In the genomic region with DNA sequence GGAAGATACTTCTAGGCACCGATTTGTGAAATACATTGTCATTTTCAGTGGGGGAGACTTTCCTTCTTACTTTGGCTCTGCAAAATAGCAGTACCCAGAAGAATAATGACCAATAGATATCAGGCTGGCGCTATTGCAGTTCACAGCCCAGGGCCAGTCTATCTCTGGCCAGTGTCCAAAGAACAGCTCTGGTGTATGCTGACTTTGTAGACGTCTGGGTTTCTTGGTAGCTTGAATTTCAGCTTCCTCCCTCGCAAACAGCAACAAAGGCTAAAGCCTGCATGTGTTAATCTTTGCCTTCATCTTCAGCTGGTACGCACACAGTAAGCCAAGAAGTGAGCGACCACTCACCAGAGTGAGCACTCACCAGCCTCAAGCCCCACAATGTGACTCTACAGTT, we compare ENCODE assay signal across 15 mouse cellular contexts. TPM values are rescaled to one million over a fixed set of nuclear protein-coding genes. Genes with fewer than 3 reads are reported as not detected.
DNase-seq lines count a peak whose midpoint lies in the region; ATAC-seq and TF ChIP-seq lines count a peak whose summit lies in the region.
"Had no signal": no experiment of that assay in that cellular context is flagged by ENCODE, and none has a peak within 500 bp of the region (broad histone marks: within the 10 kb centered on the region; RNA-seq: fewer than 3 reads in every experiment).

No protein-coding gene starts in this region.

- peaks cover 5% of the 10 kb centered on the region; the same call in 1 of the 2 replicates for H3K9me3 ChIP-seq in lung, embryonic 16.5 days (ENCODE audit: control insufficient read depth, low read length)
- 0 out of 2 replicates have a peak, but pooled peaks cover 4% of the 10 kb centered on the region for H3K9me3 ChIP-seq in limb, embryonic 14.5 days (ENCODE audit: control insufficient read depth, low read length)

- peaks cover 12% of the 10 kb centered on the region; the same call in 1 of the 2 replicates for H3K4me1 ChIP-seq in kidney, adult 2 months (ENCODE audit: control insufficient read depth, insufficient read depth, low read length)
- peaks cover 7% of the 10 kb centered on the region for H3K4me1 ChIP-seq in lung, embryonic 16.5 days (replicated peaks; ENCODE audit: control insufficient read depth, insufficient read depth, low read length)
- H3K4me1 ChIP-seq in limb, embryonic 14.5 days (ENCODE audit: control insufficient read depth, insufficient read depth, low read length), result peaks cover 20% of the 10 kb centered on the region
- H3K4me1 ChIP-seq: liver, embryonic 13.5 days had no signal

- WGBS in kidney, adult 2 months, result 42% methylated on average over 6 of the region's 6 CpGs
- WGBS in lung, embryonic 16.5 days, result 37% methylated on average over 6 of the region's 6 CpGs
- WGBS in limb, embryonic 14.5 days, result 53% methylated on average over 6 of the region's 6 CpGs

- TF ChIP-seq CTCF in gastrocnemius, adult 2 months (IDR thresholded peaks at IDR 0.05), result no peak
- TF ChIP-seq CTCF in kidney, adult 2 months (conservative IDR thresholded peaks at IDR 0.05; ENCODE audit: insufficient read depth, insufficient read length, low read depth, low read length), result no peak

- no peaks in the 10 kb centered on the region for H3K27me3 ChIP-seq in kidney, adult 2 months (replicated peaks; ENCODE audit: control insufficient read depth, insufficient read depth, low read length)
- H3K27me3 ChIP-seq in lung, embryonic 16.5 days (ENCODE audit: control insufficient read depth, insufficient read depth, low read depth, low read length), result no peaks in the 10 kb centered on the region
- no peaks in the 10 kb centered on the region for H3K27me3 ChIP-seq in limb, embryonic 14.5 days (ENCODE audit: control insufficient read depth, insufficient read depth, low read length)
- H3K27me3 ChIP-seq: liver, embryonic 13.5 days had no signal

- intact Hi-C loops in gastrocnemius, adult 2 months (cut with DNase I), result no loop called here
- intact Hi-C loops in gastrocnemius, postnatal 14 days (cut with DNase I; ENCODE audit: low total_unique reads), result no loop called here

- TF ChIP-seq POLR2A in kidney, adult 2 months (IDR thresholded peaks at IDR 0.05; ENCODE audit: low read depth, low read length), result no peak
- no peak for TF ChIP-seq POLR2A in limb, embryonic 14.5 days (IDR thresholded peaks at IDR 0.05; ENCODE audit: borderline replicate concordance, extremely low read depth, insufficient read depth, insufficient read length)

- no peak for DNase-seq in gastrocnemius, adult 2 months
- DNase-seq in gastrocnemius, postnatal 14 days, result no peak
- DNase-seq in kidney, adult 2 months, result peak; percentile 47
- DNase-seq in kidney, adult 8-10 months, result no peak
- no peak for DNase-seq in lung, postnatal 36 days
- no peak for DNase-seq in limb, embryonic 14.5 days (ENCODE audit: low spot score)
- no peak for DNase-seq in adrenal gland, adult 8-10 months
- DNase-seq: adrenal gland, postnatal 14 days; cerebellum, adult 11-12 months; cerebellum, postnatal 25 days; liver, embryonic 13.5 days; midbrain, embryonic 14.5 days had no signal

- peak overlapping the region; percentile 40; the same call in 1 of the 2 replicates for H3K27ac ChIP-seq in gastrocnemius, adult 2 months
- H3K27ac ChIP-seq in kidney, adult 2 months (ENCODE audit: insufficient read depth, low read depth, low read length), result no peak overlapping the region
- H3K27ac ChIP-seq in lung, embryonic 16.5 days (ENCODE audit: low read length), result peak overlapping the region; percentile 59
- 0 out of 2 replicates have a peak overlapping the region, but pooled peaks have one; percentile 38 for H3K27ac ChIP-seq in limb, embryonic 14.5 days (replicated peaks; ENCODE audit: low read depth, low read length)
- H3K27ac ChIP-seq: liver, embryonic 13.5 days had no signal

- H3K4me2 ChIP-seq in lung, embryonic 16.5 days (ENCODE audit: low read depth, low read length), result no peak overlapping the region
- no peak overlapping the region for H3K4me2 ChIP-seq in limb, embryonic 14.5 days (replicated peaks; ENCODE audit: low read depth, low read length, severe bottlenecking)
- H3K4me2 ChIP-seq: liver, embryonic 13.5 days had no signal

- ATAC-seq in lung, embryonic 16.5 days (ENCODE audit: low read depth), result peak; percentile 64
- no peak for ATAC-seq in limb, embryonic 14.5 days (ENCODE audit: low FRiP score, low read depth)

- no peak overlapping the region for H3K4me3 ChIP-seq in gastrocnemius, adult 2 months
- no peak overlapping the region for H3K4me3 ChIP-seq in kidney, adult 2 months (ENCODE audit: insufficient read depth, low read depth, low read length)
- no peak overlapping the region for H3K4me3 ChIP-seq in lung, embryonic 16.5 days (ENCODE audit: low read length)
- H3K4me3 ChIP-seq in limb, embryonic 14.5 days (replicated peaks; ENCODE audit: low read length), result no peak overlapping the region
- H3K4me3 ChIP-seq: liver, embryonic 13.5 days had no signal

- H3K36me3 ChIP-seq in kidney, adult 2 months (ENCODE audit: control insufficient read depth, insufficient read depth, low read length), result no peaks in the 10 kb centered on the region
- H3K36me3 ChIP-seq in lung, embryonic 16.5 days (ENCODE audit: control insufficient read depth, insufficient read depth, low read length), result no peaks in the 10 kb centered on the region
- H3K36me3 ChIP-seq in limb, embryonic 14.5 days (ENCODE audit: control insufficient read depth, insufficient read depth, low read length), result no peaks in the 10 kb centered on the region
- H3K36me3 ChIP-seq: liver, embryonic 13.5 days had no signal

- H3K9ac ChIP-seq in lung, embryonic 16.5 days (ENCODE audit: low read length), result no peak overlapping the region
- H3K9ac ChIP-seq in limb, embryonic 14.5 days (ENCODE audit: low read depth, low read length, severe bottlenecking), result no peak overlapping the region
- H3K9ac ChIP-seq: liver, embryonic 13.5 days had no signal

RNA-seq across cellular contexts. Expression of gene Rps27rt, which starts 25.2 kb away (rescaled TPM):
- 10 to 100 TPM; 34.1 to 35.4 TPM for total RNA-seq in gastrocnemius, adult 2 months (2021)
- total RNA-seq in gastrocnemius, postnatal 14 days (2021), result 10 to 100 TPM; 11.8 to 14.8 TPM
- 24.4 and 49.4 TPM in 2 replicates for polyA plus RNA-seq in kidney, adult 2 months (2012; rRNA removed)
- polyA plus RNA-seq in lung, embryonic 16.5 days (2015; fragmentation: Nextera tagmentation; extraction: Ambion mirVana), result 402 and 504 TPM in 2 replicates
- polyA plus RNA-seq in limb, embryonic 14.5 days (2012; rRNA removed), result 50.7 and 51.5 TPM in 2 replicates
- 532 and 574 TPM in 2 replicates for polyA plus RNA-seq in limb, embryonic 14.5 days (2014; fragmentation: Nextera tagmentation; extraction: Ambion mirVana)
- 100 to 1,000 TPM in 1 of 4 experiments, 10 to 100 TPM in 3; 52.0 to 101 (median 75.4) TPM for total RNA-seq in adrenal gland, adult 8-10 months (2022)

RNA-seq across cellular contexts. Expression of gene Osbpl10, which starts 29.4 kb away (rescaled TPM):
- total RNA-seq in gastrocnemius, adult 2 months (2021), result 1 to 10 TPM; 2.0 to 3.7 TPM
- total RNA-seq in gastrocnemius, postnatal 14 days (2021), result 1 to 10 TPM; 5.9 to 6.7 TPM
- 7.0 and 7.3 TPM in 2 replicates for polyA plus RNA-seq in kidney, adult 2 months (2012; rRNA removed)
- polyA plus RNA-seq in lung, embryonic 16.5 days (2015; fragmentation: Nextera tagmentation; extraction: Ambion mirVana), result 2.2 and 3.5 TPM in 2 replicates
- 7.9 and 8.4 TPM in 2 replicates for polyA plus RNA-seq in limb, embryonic 14.5 days (2012; rRNA removed)
- 3.4 TPM in 2 replicates for polyA plus RNA-seq in limb, embryonic 14.5 days (2014; fragmentation: Nextera tagmentation; extraction: Ambion mirVana)
- total RNA-seq in adrenal gland, adult 8-10 months (2022), result 10 to 100 TPM in 1 of 4 experiments, 1 to 10 TPM in 3; 4.8 to 11.5 (median 8.3) TPM
- total RNA-seq: megakaryocyte progenitor cell, adult 5-6 weeks; neutrophil, adult 5-6 weeks had no signal
